Mouse (Mus musculus) v-Abl transformed pro-B cells (cell line): ENCODE measurements around the gene Cfap43.

Experiments used
- in situ Hi-C, 2 experiments: fragments of 400-800 bp; cut with MboI; formaldehyde crosslinking; loops; one replicate each; pipeline ENCODE4 v1.15.1; 2025; ENCODE audit not compliant: unreplicated experiment in 2 of 2

Cfap43 gene

DNA sequence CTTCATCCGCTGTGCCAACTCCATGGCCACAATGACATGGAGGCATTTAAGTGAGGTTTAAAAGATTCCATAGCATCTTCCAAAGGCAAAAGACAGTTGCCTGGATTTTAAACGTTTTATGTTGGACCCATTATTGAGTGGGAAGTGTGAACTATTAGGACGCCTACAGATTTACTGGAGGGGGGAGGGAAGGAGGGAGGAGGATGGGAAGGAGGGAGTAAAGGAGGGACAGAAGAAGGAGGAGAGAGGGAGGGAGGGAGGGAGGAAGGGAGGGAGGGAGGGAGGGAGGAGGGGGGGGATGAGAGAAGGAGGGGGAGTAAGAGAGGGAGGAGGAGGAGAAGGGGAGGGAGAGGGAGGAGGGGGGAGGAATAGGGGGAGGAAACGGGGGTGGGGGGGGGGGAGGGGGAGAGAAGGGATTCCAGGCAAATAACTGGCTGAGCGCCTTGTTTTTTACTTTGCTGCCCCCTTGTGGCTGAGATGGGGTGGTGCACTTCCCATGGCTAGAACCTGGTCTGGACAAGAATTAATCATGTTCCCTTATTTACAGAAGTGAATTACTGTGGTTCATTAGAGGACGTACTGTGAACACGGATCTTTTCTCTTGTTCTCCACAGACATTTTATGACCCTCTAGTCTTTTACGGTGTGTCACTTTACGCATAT lies 98.1 kb downstream of the Cfap43 start:
- in situ Hi-C loops = loop anchor here in 1 of 2 experiments (5.0 to 10.0 kb wide), 2 partner anchors 314 to 466 kb away; no protein-coding TSS in a partner anchor

DNA sequence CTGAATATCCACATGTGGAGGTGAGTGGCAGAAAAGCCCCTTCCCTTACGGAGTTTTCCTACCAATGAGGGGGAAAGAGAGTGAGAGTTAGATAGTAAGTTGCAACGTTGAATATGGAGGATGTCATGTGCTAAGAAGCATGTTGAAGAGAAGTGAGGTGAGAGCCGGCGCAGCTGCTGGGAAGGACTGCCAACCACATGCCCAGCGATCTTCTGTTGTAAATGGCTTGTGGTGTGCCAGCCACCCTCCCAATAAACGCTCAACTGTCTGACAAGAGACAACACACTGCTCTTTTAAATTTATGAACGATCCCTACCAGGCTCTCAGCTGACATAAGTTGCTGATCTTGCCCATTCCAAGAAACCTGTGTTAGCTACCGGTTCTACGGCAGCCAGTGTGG lies 101.4 kb downstream of the Cfap43 start:
- in situ Hi-C loops = loop anchor here (5.0 to 10.0 kb wide), 2 partner anchors 145 to 153 kb away; no protein-coding TSS in a partner anchor

DNA sequence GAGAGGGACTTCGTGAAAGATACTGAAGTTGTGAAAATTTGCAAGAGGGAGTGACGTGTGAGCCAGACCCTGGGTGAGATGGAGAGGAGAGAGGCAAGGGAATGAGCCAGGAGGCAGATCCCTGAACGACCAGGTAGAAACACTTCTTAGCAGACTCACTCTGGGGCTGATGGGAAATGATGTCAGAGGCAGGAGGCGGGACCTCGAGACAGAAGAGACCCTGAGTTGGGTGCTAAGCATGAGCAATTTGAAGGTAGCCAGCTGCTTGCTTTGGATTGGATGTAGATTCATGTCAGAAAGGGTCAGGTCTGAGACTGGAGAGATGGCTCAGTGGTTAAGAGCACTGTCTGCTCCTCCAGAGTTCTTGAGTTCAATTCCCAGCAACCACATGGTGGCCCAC lies 104.4 kb downstream of the Cfap43 start:
- in situ Hi-C loops = loop anchor here (5.0 to 10.0 kb wide), 2 partner anchors 142 to 150 kb away; no protein-coding TSS in a partner anchor

GRCm38 (mm10) chr19:47812091-47812490 lies 107.0 kb downstream of the Cfap43 start:
- in situ Hi-C loops = loop anchor here in 1 of 2 experiments (10.0 kb wide), 1 partner anchor 147 kb away; no protein-coding TSS in a partner anchor

GRCm38 (mm10) chr19:47798583-47798982 lies 120.5 kb downstream of the Cfap43 start:
- in situ Hi-C loops = no loop called here

DNA sequence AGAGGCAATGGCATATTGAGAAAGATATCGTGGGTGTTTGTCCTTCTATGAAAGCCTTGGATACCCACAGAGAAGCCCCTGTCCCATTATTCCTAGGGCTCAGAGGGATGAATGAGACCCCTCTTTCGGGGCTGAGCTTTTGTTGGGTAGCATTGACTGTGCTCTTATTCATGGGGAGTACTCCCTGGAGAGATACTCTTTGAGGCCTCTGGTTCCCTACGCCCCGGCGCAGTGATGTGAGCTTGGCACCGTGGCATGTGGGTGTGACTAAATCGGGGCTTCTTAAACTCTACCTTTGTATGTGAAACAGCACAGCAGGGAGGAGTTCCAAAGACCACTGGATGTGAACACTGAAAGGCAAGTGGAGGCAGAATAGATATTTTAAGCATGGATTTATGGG lies 122.4 kb downstream of the Cfap43 start:
- in situ Hi-C loops = no loop called here

DNA sequence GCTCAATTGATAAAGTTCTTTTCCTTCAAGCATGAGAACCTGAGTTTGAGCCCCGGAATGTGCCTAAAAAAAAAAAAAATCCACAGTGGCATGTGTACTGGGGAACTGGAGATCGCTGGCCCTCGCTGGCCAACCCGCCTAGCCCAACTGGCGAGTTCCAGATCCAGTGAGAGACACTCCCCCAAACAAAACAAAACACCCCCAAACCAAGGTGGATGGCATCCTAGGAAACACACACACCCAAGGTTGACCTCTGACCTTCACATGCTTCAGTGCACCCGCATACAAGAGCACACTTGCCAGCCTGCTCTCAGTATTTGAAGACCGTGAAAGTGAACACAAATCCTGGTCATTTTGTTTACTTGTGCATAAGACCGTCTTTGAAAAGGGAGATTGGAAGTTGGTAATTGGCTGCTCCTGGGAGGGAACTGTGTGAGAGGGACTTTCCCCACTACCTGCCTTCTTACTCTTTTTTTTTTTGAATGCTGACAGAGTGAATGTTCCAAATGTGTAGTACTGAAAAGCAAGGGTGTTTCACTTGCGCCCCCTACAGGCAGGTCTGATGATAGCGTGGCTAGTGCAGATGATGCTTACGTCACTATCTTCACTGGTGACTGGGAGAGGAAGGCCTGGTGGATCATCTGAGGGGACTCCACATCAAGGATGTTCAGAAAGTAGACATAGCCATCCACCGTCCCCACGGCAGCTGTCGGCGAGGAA lies 123.9 kb downstream of the Cfap43 start:
- in situ Hi-C loops = no loop called here

- in situ Hi-C loops = no loop called here
Measured at GRCm38 (mm10) chr19:47794331-47794730, 124.8 kb downstream of the Cfap43 start.

- in situ Hi-C loops = no loop called here
Measured at GRCm38 (mm10) chr19:47790316-47791020, 128.6 kb downstream of the Cfap43 start.

- in situ Hi-C loops = loop anchor here in 1 of 2 experiments (5.0 kb wide), 1 partner anchor 48 kb away; no protein-coding TSS in a partner anchor
Measured at GRCm38 (mm10) chr19:47783898-47784297, 135.2 kb downstream of the Cfap43 start.

- in situ Hi-C loops = loop anchor here in 1 of 2 experiments (5.0 kb wide), 1 partner anchor 51 kb away; no protein-coding TSS in a partner anchor
Measured at GRCm38 (mm10) chr19:47780972-47781371, 138.1 kb downstream of the Cfap43 start.

DNA sequence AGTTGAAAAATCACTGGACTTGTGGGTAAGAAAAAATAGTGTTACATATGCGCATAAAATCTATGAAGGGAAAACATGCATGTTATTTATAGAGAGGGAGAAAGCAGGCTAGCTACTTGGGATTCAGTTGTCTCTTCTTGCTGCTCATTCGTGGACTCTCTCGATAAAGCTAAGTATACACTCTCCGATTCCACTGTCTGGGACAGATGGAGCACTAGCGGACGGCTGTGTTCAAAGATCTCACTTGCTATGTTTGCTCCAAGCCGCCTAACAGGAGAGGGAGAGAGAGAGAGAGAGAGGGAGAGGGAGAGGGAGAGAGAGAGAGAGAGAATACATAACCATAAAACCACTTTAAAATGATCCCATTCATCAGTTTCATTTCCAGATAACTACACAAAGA lies 138.9 kb downstream of the Cfap43 start:
- in situ Hi-C loops = loop anchor here in 1 of 2 experiments (5.0 kb wide), 1 partner anchor 52 kb away; no protein-coding TSS in a partner anchor

GRCm38 (mm10) chr19:47777847-47778246 lies 141.2 kb downstream of the Cfap43 start:
- in situ Hi-C loops = no loop called here

- in situ Hi-C loops = loop anchor here in 1 of 2 experiments (25.0 kb wide), 1 partner anchor 918 kb away; no protein-coding TSS in a partner anchor
Measured at GRCm38 (mm10) chr19:47755625-47756024, 163.5 kb downstream of the Cfap43 start.

DNA sequence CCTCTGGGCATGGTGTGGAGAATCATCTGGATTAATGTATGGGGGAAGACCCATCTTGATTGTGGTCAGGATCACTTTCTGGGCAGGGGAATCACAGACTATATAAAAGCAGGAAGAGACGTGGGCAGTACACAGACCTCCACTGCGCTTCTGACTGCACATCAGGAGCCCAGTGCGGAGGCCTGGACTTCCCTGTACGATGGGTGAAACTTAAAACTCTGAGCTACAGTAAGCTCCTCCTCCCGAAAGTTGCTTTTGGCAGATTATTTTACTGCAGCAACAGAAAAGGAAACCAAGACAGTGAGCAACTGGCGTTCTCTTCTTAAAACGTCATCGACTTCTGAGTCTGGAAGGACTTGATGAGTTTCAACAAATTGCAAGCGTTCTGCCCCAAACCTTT lies 164.2 kb downstream of the Cfap43 start:
- in situ Hi-C loops = loop anchor here in 1 of 2 experiments (25.0 kb wide), 1 partner anchor 918 kb away; no protein-coding TSS in a partner anchor

GRCm38 (mm10) chr19:47753921-47754320 lies 165.2 kb downstream of the Cfap43 start:
- in situ Hi-C loops = loop anchor here in 1 of 2 experiments (25.0 kb wide), 1 partner anchor 917 kb away; no protein-coding TSS in a partner anchor

DNA sequence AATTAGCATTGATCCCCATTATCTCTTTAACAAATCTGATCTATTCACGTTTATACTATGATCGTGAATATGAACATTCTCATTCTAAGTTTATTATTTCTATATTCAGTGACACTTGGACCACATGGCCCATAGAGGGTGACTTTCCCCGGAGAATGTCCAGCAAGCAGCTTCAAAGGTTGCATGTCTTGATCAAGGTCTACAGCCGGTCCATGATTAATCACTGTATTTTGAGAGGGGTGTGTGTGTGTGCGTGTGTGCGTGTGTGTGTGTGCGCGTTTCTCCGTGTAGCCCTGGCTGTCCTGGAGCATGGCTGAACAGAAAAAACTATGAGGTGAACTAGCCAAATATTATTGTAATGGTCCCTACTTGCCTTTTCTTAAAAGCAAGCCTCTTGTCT lies 166.6 kb downstream of the Cfap43 start:
- in situ Hi-C loops = loop anchor here in 1 of 2 experiments (25.0 kb wide), 1 partner anchor 915 kb away; no protein-coding TSS in a partner anchor

DNA sequence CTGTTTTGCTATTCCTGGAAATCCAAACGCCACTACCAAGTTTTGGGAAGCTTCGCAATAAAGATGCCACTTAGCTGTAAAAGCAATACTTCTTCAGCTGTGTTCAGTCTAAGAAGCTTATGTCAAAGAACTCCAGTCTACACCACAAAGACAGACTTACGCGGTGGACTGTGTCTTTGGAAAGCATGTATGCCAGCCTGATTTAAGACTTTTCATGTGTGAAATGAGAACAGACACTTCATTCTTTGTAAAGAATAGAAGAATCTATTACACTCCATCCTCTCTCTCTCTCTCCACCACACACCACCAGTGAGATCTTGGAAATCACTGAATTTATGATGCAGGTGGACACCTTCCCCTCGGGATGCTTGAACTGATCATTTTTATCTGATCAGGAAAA lies 168.7 kb downstream of the Cfap43 start:
- in situ Hi-C loops = loop anchor here in 1 of 2 experiments (25.0 kb wide), 1 partner anchor 913 kb away; no protein-coding TSS in a partner anchor

DNA sequence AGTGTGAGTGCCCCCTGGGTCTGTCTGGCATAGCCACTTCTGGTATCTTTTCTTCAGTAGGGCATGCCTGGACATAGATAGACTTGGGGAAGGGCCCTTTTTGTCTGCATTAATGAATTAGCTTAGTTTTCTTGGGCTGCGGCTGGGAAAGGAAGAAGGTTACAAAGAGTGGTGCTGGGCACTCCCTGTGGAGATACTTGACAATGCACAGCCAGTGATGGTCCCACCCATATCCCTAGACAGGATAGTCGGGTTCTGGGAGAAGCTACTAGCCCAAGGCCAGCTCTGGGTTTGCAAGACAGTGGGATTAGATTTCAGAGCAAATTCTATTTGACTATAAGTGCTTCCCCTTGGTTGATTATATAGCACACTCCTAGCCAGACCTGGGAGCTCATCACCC lies 170.1 kb downstream of the Cfap43 start:
- in situ Hi-C loops = loop anchor here in 1 of 2 experiments (25.0 kb wide), 1 partner anchor 188 kb away; the partner anchor contains the start of gene Cfap58

DNA sequence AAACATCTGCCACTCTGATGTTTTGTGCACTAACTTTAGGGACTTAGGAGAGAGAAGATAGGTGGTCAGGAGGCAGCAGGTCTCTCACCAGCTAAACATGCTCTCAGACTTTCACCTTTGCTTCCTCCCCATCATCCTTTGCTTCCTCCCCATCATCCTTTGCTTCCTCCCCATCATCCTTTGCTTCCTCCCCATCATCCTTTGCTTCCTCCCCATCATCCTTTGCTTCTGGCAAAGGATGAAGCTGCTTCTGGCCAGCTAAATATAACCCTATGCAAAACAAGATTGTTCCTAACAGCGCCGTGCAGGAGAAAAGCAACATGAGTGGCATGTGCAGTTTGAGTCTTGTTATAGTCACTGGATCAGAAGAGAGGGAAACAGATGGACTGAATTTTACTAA lies 172.0 kb downstream of the Cfap43 start:
- in situ Hi-C loops = loop anchor here in 1 of 2 experiments (25.0 kb wide), 1 partner anchor 190 kb away; the partner anchor contains the start of gene Cfap58
